Mouse (Mus musculus): ENCODE measurements around the gene Pcmtd2. TPM values are rescaled to one million over a fixed set of nuclear protein-coding genes. Genes with fewer than 3 reads are reported as not detected.
"Not testable (repeated sequence)": the region's sequence is repeated elsewhere in the genome, so short reads cannot be mapped to it uniquely, and the experiment has no call there.

The Pcmtd2 gene
- polyA plus RNA-seq (2016; fragmentation: Nextera tagmentation; extraction: Ambion mirVana), result 22.9 and 32.8 TPM in 2 replicates

GRCm38 (mm10) chr2:181837372-181838292, at the start of gene Pcmtd2:
TSS of gene Pcmtd2 (plus strand) at chr2:181837854.
- WGBS, result under 1% methylated on average over 35 of the region's 35 CpGs
- peak within 1 kb of the TSS; percentile 91 for H3K27ac ChIP-seq

GRCm38 (mm10) chr2:181789396-181789795, 48.3 kb upstream of the Pcmtd2 start:
- H3K27ac ChIP-seq, result no peak overlapping the region
- H3K4me1 ChIP-seq, result no peaks in the 10 kb centered on the region
- H3K27me3 ChIP-seq (ENCODE audit: low read depth, poor library complexity, severe bottlenecking), result no peaks in the 10 kb centered on the region
- no peaks in the 10 kb centered on the region for H3K9me3 ChIP-seq (replicated peaks)
- H3K36me3 ChIP-seq, result no peaks in the 10 kb centered on the region
- no peak for DNase-seq (ENCODE audit: low spot score)
- no peak overlapping the region for H3K4me3 ChIP-seq
- WGBS, result 83% methylated on average over 6 of the region's 6 CpGs

More at GRCm38 (mm10) chr2:181837372-181838292, at the start of gene Pcmtd2:
- Histone ChIP-seq H3K36me3 (peaks cover 7% of the 10 kb centered on the region), H3K4me1 (peaks cover 15% of the 10 kb centered on the region), H3K4me3 (peak within 1 kb of the TSS; percentile 88), H3K9me3 (replicated peaks) (no peaks in the 10 kb centered on the region), H3K27me3 (ENCODE audit: low read depth, poor library complexity, severe bottlenecking) (no peaks in the 10 kb centered on the region)
- DNase-seq (ENCODE audit: low spot score), result peak; percentile 96

- not testable (repeated sequence) for H3K27me3 ChIP-seq (ENCODE audit: low read depth, poor library complexity, severe bottlenecking); H3K36me3 ChIP-seq; H3K4me3 ChIP-seq; H3K4me1 ChIP-seq; DNase-seq (ENCODE audit: low spot score); H3K27ac ChIP-seq; H3K9me3 ChIP-seq (replicated peaks)
- 88% methylated on average over 8 of the region's 8 CpGs for WGBS
Observed at GRCm38 (mm10) chr2:181793186-181793585, 44.5 kb upstream of the Pcmtd2 start.

- Histone ChIP-seq H3K9me3 (replicated peaks) (no peaks in the 10 kb centered on the region), H3K27ac (no peak overlapping the region), H3K4me3 (no peak overlapping the region), H3K4me1 (no peaks in the 10 kb centered on the region), H3K36me3 (no peaks in the 10 kb centered on the region), H3K27me3 (ENCODE audit: low read depth, poor library complexity, severe bottlenecking) (0 out of 2 replicates have a peak, but pooled peaks cover 5% of the 10 kb centered on the region)
- DNase-seq (ENCODE audit: low spot score), result no peak
- 71% methylated on average over 3 of the region's 3 CpGs for WGBS
Observed at GRCm38 (mm10) chr2:181795641-181796130, 42.0 kb upstream of the Pcmtd2 start.

GRCm38 (mm10) chr2:181797672-181798071, 40.0 kb upstream of the Pcmtd2 start:
- WGBS, result 79% methylated on average over 8 of the region's 8 CpGs
- H3K27me3 ChIP-seq (ENCODE audit: low read depth, poor library complexity, severe bottlenecking), result 0 out of 2 replicates have a peak, but pooled peaks cover 5% of the 10 kb centered on the region
- no peaks in the 10 kb centered on the region for H3K9me3 ChIP-seq (replicated peaks)

GRCm38 (mm10) chr2:181829032-181829650, 8.5 kb upstream of the Pcmtd2 start:
- 79% methylated on average over 2 of the region's 2 CpGs for WGBS
- DNase-seq (ENCODE audit: low spot score), result no peak
- no peaks in the 10 kb centered on the region for H3K9me3 ChIP-seq (replicated peaks)
- H3K4me1 ChIP-seq, result no peaks in the 10 kb centered on the region
- H3K36me3 ChIP-seq, result no peaks in the 10 kb centered on the region
- H3K27ac ChIP-seq, result no peak overlapping the region
- no peak overlapping the region for H3K4me3 ChIP-seq
- no peaks in the 10 kb centered on the region for H3K27me3 ChIP-seq (ENCODE audit: low read depth, poor library complexity, severe bottlenecking)

More at GRCm38 (mm10) chr2:181797672-181798071, 40.0 kb upstream of the Pcmtd2 start:
- H3K4me3 ChIP-seq, result no peak overlapping the region
- H3K36me3 ChIP-seq, result no peaks in the 10 kb centered on the region
- H3K4me1 ChIP-seq, result no peaks in the 10 kb centered on the region
- no peak for DNase-seq (ENCODE audit: low spot score)
- H3K27ac ChIP-seq, result no peak overlapping the region

- no peak overlapping the region for H3K27ac ChIP-seq
- H3K4me1 ChIP-seq, result peaks cover 6% of the 10 kb centered on the region
- H3K4me3 ChIP-seq, result no peak overlapping the region
- no peaks in the 10 kb centered on the region for H3K36me3 ChIP-seq
- no peaks in the 10 kb centered on the region for H3K27me3 ChIP-seq (ENCODE audit: low read depth, poor library complexity, severe bottlenecking)
- WGBS, result 83% methylated on average over 2 of the region's 2 CpGs
- DNase-seq (ENCODE audit: low spot score), result no peak
- no peaks in the 10 kb centered on the region for H3K9me3 ChIP-seq (replicated peaks)
Observed at GRCm38 (mm10) chr2:181832745-181833144, 4.9 kb upstream of the Pcmtd2 start.

- Histone ChIP-seq H3K4me1 (peaks cover 15% of the 10 kb centered on the region), H3K36me3 (peaks cover 14% of the 10 kb centered on the region), H3K27me3 (ENCODE audit: low read depth, poor library complexity, severe bottlenecking) (no peaks in the 10 kb centered on the region), H3K27ac (peak overlapping the region; percentile 91), H3K4me3 (peak overlapping the region; percentile 88), H3K9me3 (replicated peaks) (no peaks in the 10 kb centered on the region)
- WGBS, result 2% methylated on average over 3 of the region's 3 CpGs
- peak; percentile 31 for DNase-seq (ENCODE audit: low spot score)
Observed at GRCm38 (mm10) chr2:181838293-181838680, 633 bp downstream of the Pcmtd2 start.

- Histone ChIP-seq H3K36me3 (peaks cover 67% of the 10 kb centered on the region), H3K9me3 (replicated peaks) (no peaks in the 10 kb centered on the region), H3K4me3 (no peak overlapping the region), H3K4me1 (0 out of 2 replicates have a peak, but pooled peaks cover 2% of the 10 kb centered on the region), H3K27ac (no peak overlapping the region), H3K27me3 (ENCODE audit: low read depth, poor library complexity, severe bottlenecking) (no peaks in the 10 kb centered on the region)
- 86% methylated on average over 5 of the region's 5 CpGs for WGBS
- DNase-seq (ENCODE audit: low spot score), result no peak
Observed at GRCm38 (mm10) chr2:181845709-181846394, 8.2 kb downstream of the Pcmtd2 start.

- peaks cover 32% of the 10 kb centered on the region for H3K36me3 ChIP-seq
- DNase-seq (ENCODE audit: low spot score), result peak; percentile 89
- peak within 1 kb of the TSS; percentile 83 for H3K4me3 ChIP-seq
- WGBS, result under 1% methylated on average over 35 of the region's 35 CpGs
- no peaks in the 10 kb centered on the region for H3K9me3 ChIP-seq (replicated peaks)
- no peaks in the 10 kb centered on the region for H3K27me3 ChIP-seq (ENCODE audit: low read depth, poor library complexity, severe bottlenecking)
- H3K27ac ChIP-seq, result peak within 1 kb of the TSS; percentile 92
- H3K4me1 ChIP-seq, result peaks cover 15% of the 10 kb centered on the region
Observed at GRCm38 (mm10) chr2:181863791-181864535, 26.3 kb downstream of the Pcmtd2 start, which contains the start of gene Polr3k. TSS of gene Polr3k (plus strand) at chr2:181864337.

GRCm38 (mm10) chr2:181864536-181864860, 26.8 kb downstream of the Pcmtd2 start:
- WGBS, result under 1% methylated on average over 22 of the region's 22 CpGs
- no peak for DNase-seq (ENCODE audit: low spot score)
- H3K4me3 ChIP-seq, result peak overlapping the region; percentile 83
- no peaks in the 10 kb centered on the region for H3K27me3 ChIP-seq (ENCODE audit: low read depth, poor library complexity, severe bottlenecking)
- H3K27ac ChIP-seq, result peak overlapping the region; percentile 92
- H3K36me3 ChIP-seq, result peaks cover 37% of the 10 kb centered on the region
- peaks cover 15% of the 10 kb centered on the region for H3K4me1 ChIP-seq
- H3K9me3 ChIP-seq (replicated peaks), result no peaks in the 10 kb centered on the region

- no peaks in the 10 kb centered on the region for H3K27me3 ChIP-seq (ENCODE audit: low read depth, poor library complexity, severe bottlenecking)
- H3K9me3 ChIP-seq (replicated peaks), result no peaks in the 10 kb centered on the region
- no peak overlapping the region for H3K4me3 ChIP-seq
- DNase-seq (ENCODE audit: low spot score), result peak; percentile 62
- H3K27ac ChIP-seq, result no peak overlapping the region
- peaks cover 15% of the 10 kb centered on the region for H3K4me1 ChIP-seq
- 66% methylated on average over 5 of the region's 5 CpGs for WGBS
- H3K36me3 ChIP-seq, result peaks cover 57% of the 10 kb centered on the region
Observed at GRCm38 (mm10) chr2:181866931-181867330, 29.3 kb downstream of the Pcmtd2 start.

All from limb, embryonic 10.5 days (tissue).